In the genomic region with DNA sequence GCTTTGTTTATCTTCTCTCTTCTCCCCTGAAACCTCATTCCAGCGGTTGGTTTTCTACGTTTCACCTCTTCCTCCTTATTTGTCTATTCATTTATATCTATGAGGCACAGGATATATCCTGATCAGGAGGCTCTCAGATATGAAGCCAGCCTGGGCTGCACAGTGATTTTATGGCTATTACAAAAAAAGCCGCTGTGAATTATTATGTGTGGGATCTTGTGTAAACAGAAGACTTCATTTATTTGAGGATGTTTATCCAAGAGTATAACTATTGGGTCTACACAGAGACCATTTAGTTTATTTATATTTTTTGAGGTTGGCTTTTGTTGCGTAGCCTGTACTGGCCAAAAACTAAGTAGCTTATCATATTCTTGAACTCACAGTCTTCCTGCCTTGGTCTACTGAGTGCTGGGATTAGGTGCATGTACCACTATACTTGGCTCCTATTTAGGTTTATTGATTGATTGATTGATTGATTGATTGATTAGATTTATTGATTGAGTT, we compare ENCODE assay signal across 26 mouse cellular contexts. TPM values are rescaled to one million over a fixed set of nuclear protein-coding genes. Genes with fewer than 3 reads are reported as not detected.
"Had no signal": no experiment of that assay in that cellular context is flagged by ENCODE, and none has a peak within 500 bp of the region (broad histone marks: within the 10 kb centered on the region; RNA-seq: fewer than 3 reads in every experiment).

No protein-coding gene starts in this region.

- DNase-seq: forebrain, postnatal 0 days; gastrocnemius, postnatal 14 days; gastrocnemius, postnatal 36 days; heart, adult 18-20 months; heart, postnatal 10 days; heart, postnatal 36 days; kidney, adult 11 months; kidney, adult 2 months; kidney, adult 9 months; kidney, postnatal 14 days; kidney, postnatal 36 days; layer of hippocampus, adult 9-11 months; layer of hippocampus, postnatal 36 days; left cerebral cortex, postnatal 4 days had no signal

- H3K4me3 ChIP-seq: heart, embryonic 10.5 days; heart, embryonic 12.5 days; hindbrain, embryonic 13.5 days; hindbrain, embryonic 15.5 days; kidney, embryonic 15.5 days; limb, embryonic 13.5 days; limb, embryonic 15.5 days had no signal

- H3K4me2 ChIP-seq: heart, embryonic 12.5 days; hindbrain, embryonic 13.5 days; hindbrain, embryonic 15.5 days; kidney, embryonic 15.5 days; limb, embryonic 13.5 days; limb, embryonic 15.5 days had no signal

- ATAC-seq: forebrain, postnatal 0 days; hindbrain, postnatal 0 days; intestine, embryonic 16.5 days had no signal

- H3K36me3 ChIP-seq: heart, embryonic 10.5 days; heart, embryonic 12.5 days; hindbrain, embryonic 13.5 days; hindbrain, embryonic 15.5 days; kidney, embryonic 15.5 days; limb, embryonic 13.5 days; limb, embryonic 15.5 days had no signal

- H3K9ac ChIP-seq: forebrain, postnatal 0 days; heart, embryonic 12.5 days; hindbrain, embryonic 13.5 days; hindbrain, embryonic 15.5 days; kidney, embryonic 15.5 days; limb, embryonic 13.5 days; limb, embryonic 15.5 days had no signal

- H3K4me1 ChIP-seq: heart, embryonic 10.5 days; heart, embryonic 12.5 days; hindbrain, embryonic 13.5 days; hindbrain, embryonic 15.5 days; kidney, embryonic 15.5 days; limb, embryonic 13.5 days; limb, embryonic 15.5 days had no signal

- H3K9me3 ChIP-seq: heart, embryonic 10.5 days; heart, embryonic 12.5 days; hindbrain, embryonic 13.5 days; hindbrain, embryonic 15.5 days; kidney, embryonic 15.5 days; limb, embryonic 13.5 days; limb, embryonic 15.5 days had no signal

- H3K27me3 ChIP-seq: heart, embryonic 12.5 days; hindbrain, embryonic 13.5 days; hindbrain, embryonic 15.5 days; kidney, embryonic 15.5 days; limb, embryonic 13.5 days; limb, embryonic 15.5 days had no signal

- H3K27ac ChIP-seq: heart, embryonic 10.5 days; hindbrain, embryonic 13.5 days; hindbrain, embryonic 15.5 days; hindbrain, postnatal 0 days; kidney, embryonic 15.5 days; kidney, postnatal 0 days; limb, embryonic 13.5 days; limb, embryonic 15.5 days had no signal

RNA-seq across cellular contexts. Expression of a gene that starts 49.7 kb away (rescaled TPM):
- total RNA-seq: hematopoietic stem cell, adult 5-6 weeks had no signal
- polyA plus RNA-seq: limb, embryonic 11.5 days; limb, embryonic 13.5 days had no signal
